Mouse (Mus musculus): ENCODE data around the gene Slc6a21.

DNA sequence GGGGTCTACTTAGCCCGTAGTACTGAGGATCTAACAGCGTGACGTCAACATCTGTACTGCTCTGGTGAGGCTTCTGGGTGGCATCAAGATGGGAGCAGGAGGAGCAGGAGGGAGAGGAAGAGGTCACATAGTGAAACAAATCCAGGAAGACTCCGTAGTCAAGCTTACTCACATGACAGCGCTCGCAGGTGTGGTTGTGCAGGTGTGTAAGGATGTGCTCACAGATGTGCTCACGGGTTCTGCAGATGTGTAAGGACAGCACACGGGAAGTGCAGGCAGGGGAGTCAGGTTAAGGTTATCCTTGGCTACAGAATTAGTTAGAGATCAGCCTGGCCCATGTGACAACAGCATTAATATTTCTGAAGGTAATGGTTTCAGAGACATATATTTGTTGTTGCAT is 23.5 kb upstream of the Slc6a21 start:
- no peak for TF ChIP-seq POLR2A (IDR thresholded peaks at IDR 0.05; ENCODE audit: insufficient read length, low read depth)
- no peak for TF ChIP-seq MAX (IDR thresholded peaks at IDR 0.05; ENCODE audit: low read depth)
- TF ChIP-seq E2F4 (IDR thresholded peaks at IDR 0.05; ENCODE audit: insufficient read depth), result no peak
- no peak for TF ChIP-seq USF1 (IDR thresholded peaks at IDR 0.05; ENCODE audit: low read depth)
- no peak for TF ChIP-seq CEBPB (IDR thresholded peaks at IDR 0.05; ENCODE audit: insufficient read depth, poor library complexity, severe bottlenecking)
- TF ChIP-seq POLR2AphosphoS2 (IDR thresholded peaks at IDR 0.05; ENCODE audit: insufficient read length, low read depth), result no peak
- TF ChIP-seq REST (IDR thresholded peaks at IDR 0.05; ENCODE audit: insufficient read depth, insufficient read length), result no peak
- no peak for TF ChIP-seq MYOD1 (IDR thresholded peaks at IDR 0.05; ENCODE audit: control insufficient read depth in 1 of 3, insufficient read length in 2 of 3, low read depth in 2 of 3)
